Mouse (Mus musculus) CH12.LX (cell line): Measurements from ENCODE around the gene Zfp385c. TPM values are rescaled to one million over a fixed set of nuclear protein-coding genes. Genes with fewer than 3 reads are reported as not detected.

Source experiments
- DNase-seq: peaks from one replicate; pipeline ENCODE4 v3.0.0-alpha.2; 2013; ENCODE audit errors: extremely low read depth
- H3K27ac ChIP-seq: 2 replicates; pipeline ENCODE4 v1.5.1; 2012; ENCODE audit warnings: low read depth, mild to moderate bottlenecking, control low read depth, moderate library complexity; ENCODE audit not compliant: insufficient read depth
- H3K27me3 ChIP-seq: replicated peaks from 2 replicates; pipeline ENCODE3; 2012; ENCODE audit warnings: inconsistent platforms
- H3K36me3 ChIP-seq, 2 experiments: replicated peaks in 1 of 2; 2 replicates each; pipeline versions ENCODE3 to v1.6.1; 2012; ENCODE audit warnings: inconsistent platforms in 1 of 2, low read length in 1 of 2, mild to moderate bottlenecking in 1 of 2, mixed read lengths in 1 of 2, moderate library complexity in 1 of 2; ENCODE audit not compliant: control insufficient read depth in 1 of 2, insufficient read depth in 1 of 2
- H3K4me1 ChIP-seq, 2 experiments: 2 replicates each; pipeline ENCODE4 v1.6.1; 2012; ENCODE audit warnings: inconsistent platforms in 1 of 2, moderate library complexity in 1 of 2; ENCODE audit not compliant: insufficient read depth in 2 of 2, control insufficient read depth in 1 of 2
- H3K4me2 ChIP-seq: 2 replicates; pipeline ENCODE4 v1.6.1; 2012; ENCODE audit warnings: low read depth, mild to moderate bottlenecking, control low read depth; ENCODE audit not compliant: poor library complexity, insufficient read depth, severe bottlenecking
- H3K4me3 ChIP-seq, 3 experiments: fragments of 150-350 bp in 1 of 3; sonication (generic) in 1 of 3; replicated peaks in 1 of 3; 2 replicates each; pipeline versions ENCODE3 to v1.5.1; 2011 to 2012; ENCODE audit warnings: low read depth in 2 of 3, low read length in 2 of 3, mild to moderate bottlenecking in 2 of 3, moderate library complexity in 2 of 3, control low read depth in 1 of 3, improper control_type of control experiment in 1 of 3, inconsistent platforms in 1 of 3, mixed read lengths in 1 of 3; ENCODE audit not compliant: poor library complexity in 1 of 3
- H3K79me2 ChIP-seq: replicated peaks from 2 replicates; pipeline ENCODE4 v1.6.1; 2012; ENCODE audit warnings: mild to moderate bottlenecking, moderate library complexity; ENCODE audit not compliant: control insufficient read depth, poor library complexity, insufficient read depth, severe bottlenecking; ENCODE audit errors: extremely low read depth
- H3K9ac ChIP-seq: 2 replicates; pipeline ENCODE4 v1.6.1; 2012; ENCODE audit warnings: low read depth, mild to moderate bottlenecking, control low read depth, moderate library complexity; ENCODE audit not compliant: insufficient read depth
- H3K9me3 ChIP-seq: replicated peaks from 2 replicates; pipeline ENCODE3; 2012; ENCODE audit warnings: low read length, inconsistent platforms, mixed read lengths
- BHLHE40 ChIP-seq: IDR thresholded peaks from 2 replicates; pipeline ENCODE4 v1.6.1; 2011; ENCODE audit warnings: mild to moderate bottlenecking, low read depth, low read length, improper control_type of control experiment
- CHD2 ChIP-seq: IDR thresholded peaks from 2 replicates; pipeline ENCODE4 v1.6.1; 2011; ENCODE audit warnings: low read length, improper control_type of control experiment
- CTCF ChIP-seq, 2 experiments: IDR thresholded peaks in 1 of 2; conservative IDR thresholded peaks in 1 of 2; 2 replicates each; pipeline ENCODE4 v1.5.1; 2011 to 2012; ENCODE audit warnings: low read depth in 2 of 2, low read length in 2 of 2, improper control_type of control experiment in 1 of 2, inconsistent platforms in 1 of 2, mild to moderate bottlenecking in 1 of 2, moderate library complexity in 1 of 2
- E2F4 ChIP-seq: IDR thresholded peaks from 2 replicates; pipeline ENCODE4 v1.6.1; 2011; ENCODE audit warnings: low read depth, low read length, improper control_type of control experiment; ENCODE audit not compliant: insufficient replicate concordance
- ELF1 ChIP-seq: IDR thresholded peaks from 2 replicates; pipeline ENCODE4 v1.6.1; 2014; ENCODE audit warnings: low read depth, mild to moderate bottlenecking, inconsistent platforms, low read length, improper control_type of control experiment
- ETS1 ChIP-seq: conservative IDR thresholded peaks from 2 replicates; pipeline ENCODE4 v1.6.1; 2012; ENCODE audit warnings: low read depth, mild to moderate bottlenecking, inconsistent platforms, low read length, improper control_type of control experiment, moderate library complexity
- GABPA ChIP-seq: IDR thresholded peaks from 2 replicates; pipeline ENCODE4 v1.6.1; 2012; ENCODE audit warnings: low read depth, low read length, improper control_type of control experiment, inconsistent platforms; ENCODE audit not compliant: insufficient replicate concordance
- HCFC1 ChIP-seq: IDR thresholded peaks from 2 replicates; pipeline ENCODE4 v1.6.1; 2012; ENCODE audit warnings: low read depth, mild to moderate bottlenecking, inconsistent platforms, low read length, improper control_type of control experiment
- JUN ChIP-seq: IDR thresholded peaks from 2 replicates; pipeline ENCODE4 v1.6.1; 2011; ENCODE audit warnings: low read depth, mild to moderate bottlenecking, low read length, improper control_type of control experiment, moderate library complexity; ENCODE audit not compliant: insufficient read depth
- JUND ChIP-seq: conservative IDR thresholded peaks from 2 replicates; pipeline ENCODE4 v1.6.1; 2011; ENCODE audit warnings: low read depth, low read length, improper control_type of control experiment
- KAT2A ChIP-seq: IDR thresholded peaks from 2 replicates; pipeline ENCODE4 v1.6.1; 2012; ENCODE audit warnings: low read length, improper control_type of control experiment, inconsistent platforms; ENCODE audit not compliant: insufficient replicate concordance
- MAFK ChIP-seq: IDR thresholded peaks from 2 replicates; pipeline ENCODE4 v1.6.1; 2011; ENCODE audit warnings: low read length, improper control_type of control experiment; ENCODE audit not compliant: insufficient replicate concordance
- MAX ChIP-seq: IDR thresholded peaks from 2 replicates; pipeline ENCODE4 v1.6.1; 2011; ENCODE audit warnings: low read length, improper control_type of control experiment
- MAZ ChIP-seq: IDR thresholded peaks from 2 replicates; pipeline ENCODE4 v1.6.1; 2012; ENCODE audit warnings: low read depth, mild to moderate bottlenecking, inconsistent platforms, low read length, improper control_type of control experiment, moderate library complexity
- MYC ChIP-seq: IDR thresholded peaks from 2 replicates; pipeline ENCODE4 v1.6.1; 2011; ENCODE audit warnings: low read depth, mild to moderate bottlenecking, improper control_type of control experiment, low read length
- NELFE ChIP-seq: IDR thresholded peaks from 2 replicates; pipeline ENCODE4 v1.6.1; 2011; ENCODE audit warnings: low read depth, low read length, improper control_type of control experiment
- NRF1 ChIP-seq: IDR thresholded peaks from 2 replicates; pipeline ENCODE4 v1.6.1; 2014; ENCODE audit warnings: low read depth, mild to moderate bottlenecking, inconsistent platforms, low read length, improper control_type of control experiment, moderate library complexity
- PAX5 ChIP-seq: IDR thresholded peaks from 2 replicates; pipeline ENCODE4 v1.6.1; 2012; ENCODE audit warnings: low read length, inconsistent platforms, mixed read lengths
- POLR2A ChIP-seq: IDR thresholded peaks from 2 replicates; pipeline ENCODE4 v1.6.1; 2011; ENCODE audit warnings: low read depth, mild to moderate bottlenecking, improper control_type of control experiment, low read length
- POLR2AphosphoS2 ChIP-seq: IDR thresholded peaks from 2 replicates; pipeline ENCODE4 v1.6.1; 2011; ENCODE audit warnings: low read depth, low read length, improper control_type of control experiment
- RAD21 ChIP-seq: IDR thresholded peaks from 2 replicates; pipeline ENCODE4 v1.6.1; 2011; ENCODE audit warnings: low read depth, mild to moderate bottlenecking, low read length, improper control_type of control experiment, moderate library complexity
- SIN3A ChIP-seq: IDR thresholded peaks from 2 replicates; pipeline ENCODE4 v1.6.1; 2012; ENCODE audit warnings: low read length, improper control_type of control experiment, inconsistent platforms
- TBP ChIP-seq: conservative IDR thresholded peaks from 2 replicates; pipeline ENCODE4 v1.6.1; 2011; ENCODE audit warnings: low read depth, low read length, improper control_type of control experiment
- TCF12 ChIP-seq: IDR thresholded peaks from 2 replicates; pipeline ENCODE4 v1.6.1; 2014; ENCODE audit warnings: low read depth, mild to moderate bottlenecking, inconsistent platforms, low read length, improper control_type of control experiment
- UBTF ChIP-seq: IDR thresholded peaks from 2 replicates; pipeline ENCODE4 v1.6.1; 2012; ENCODE audit warnings: low read depth, mild to moderate bottlenecking, inconsistent platforms, low read length, improper control_type of control experiment, moderate library complexity
- USF1 ChIP-seq: IDR thresholded peaks from 2 replicates; pipeline ENCODE4 v1.6.1; 2014; ENCODE audit warnings: low read depth, mild to moderate bottlenecking, inconsistent platforms, low read length, improper control_type of control experiment
- USF2 ChIP-seq: conservative IDR thresholded peaks from 2 replicates; pipeline ENCODE4 v1.6.1; 2011; ENCODE audit warnings: low read depth, low read length, improper control_type of control experiment
- ZKSCAN1 ChIP-seq: IDR thresholded peaks from 2 replicates; pipeline ENCODE4 v1.6.1; 2012; ENCODE audit warnings: low read depth, inconsistent platforms, low read length, improper control_type of control experiment, borderline replicate concordance
- ZMIZ1 ChIP-seq: IDR thresholded peaks from 2 replicates; pipeline ENCODE4 v1.6.1; 2012; ENCODE audit warnings: low read depth, mild to moderate bottlenecking, inconsistent platforms, low read length, improper control_type of control experiment
- dilution Hi-C: fragments of 300-500 bp; cut with MboI; formaldehyde crosslinking; loops from 2 replicates; pipeline ENCODE4 v1.14.3; 2020; ENCODE audit warnings: low sequenced_read_pairs; ENCODE audit not compliant: extremely low pct_unique_long_range_greater_than_20kb, extremely low pct_ligation_motif_present
- in situ Hi-C: fragments of 300-500 bp; cut with MboI; formaldehyde crosslinking; loops from 3 replicates; pipeline ENCODE4 v1.14.3; 2019; ENCODE audit warnings: low sequenced_read_pairs, low pct_ligation_motif_present, low pct_unique_long_range_greater_than_20kb, mixed read lengths
- polyA plus RNA-seq: library from polyadenylated mRNA; unstranded; fragments of >175 nt; gene quantifications from 2 replicates; pipeline ENCODE4 v1.2.1, GENCODE M21; 2012; ENCODE audit warnings: low read depth; ENCODE audit not compliant: insufficient read length
- total RNA-seq, 2 experiments: library from RNA; depleted of rRNA; stranded (reverse); fragments of 300-350 nt in 1 of 2; fragments of >200 nt in 1 of 2; gene quantifications; 2 replicates each; pipeline ENCODE4 v1.2.3; 2012 to 2014

The Zfp385c gene
- total and polyA plus RNA-seq, 3 experiments = 0.08 to 0.14 TPM; not detected in 1

- dilution Hi-C loops (no loop called here), in situ Hi-C loops (no loop called here)
- H3K4me1 ChIP-seq = peaks cover 8 to 66% of the 10 kb centered on the region in 2 experiments
- H3K9ac ChIP-seq = peak within 1 kb of the TSS; percentile 97
- H3K9me3 ChIP-seq = no peaks in the 10 kb centered on the region
- H3K27ac ChIP-seq = peak within 1 kb of the TSS; percentile 87
- H3K36me3 ChIP-seq = peaks cover 7 to 35% of the 10 kb centered on the region in 2 experiments
- peak within 1 kb of the TSS; percentile 83 to 91 (median 84) for H3K4me3 ChIP-seq
- TF ChIP-seq TCF12 (no peak), CHD2 (peak; percentile 95), USF2 (no peak), ETS1 (no peak), MAZ (peak; percentile 72), KAT2A (0 out of 2 replicates have a peak, but pooled peaks have one; percentile 8), POLR2AphosphoS2 (no peak), RAD21 (no peak), ELF1 (peak; percentile 60; the same call in 1 of the 2 replicates), ZKSCAN1 (no peak), POLR2A (peak; percentile 47; the same call in 1 of the 2 replicates), MYC (peak; percentile 73), JUN (no peak), SIN3A (peak; percentile 94; the same call in 1 of the 2 replicates), HCFC1 (peak; percentile 53; the same call in 1 of the 2 replicates), BHLHE40 (peak; percentile 59), TBP (0 out of 2 replicates have a peak, but pooled peaks have one; percentile 53)
- DNase-seq = peak; percentile 93
- H3K79me2 ChIP-seq = peaks cover 55% of the 10 kb centered on the region
- peak within 1 kb of the TSS; percentile 97 for H3K4me2 ChIP-seq
- H3K27me3 ChIP-seq = no peaks in the 10 kb centered on the region
Measured at GRCm38 (mm10) chr11:100618761-100619484, 73.3 kb downstream of the Zfp385c start, which contains the start of gene Nkiras2. Gene Nkiras2 (plus strand): TSS chr11:100619244.

- dilution Hi-C loops = no loop called here
- Histone ChIP-seq H3K9ac (peak overlapping the region; percentile 97), H3K4me3 (peak overlapping the region in 2 of 3 experiments; percentile 84 to 91), H3K27me3 (no peaks in the 10 kb centered on the region)
- TF ChIP-seq USF1 (no peak), E2F4 (no peak), ZMIZ1 (no peak), PAX5 (no peak), NELFE (no peak), MAZ (no peak), ZKSCAN1 (no peak), MAX (no peak), POLR2AphosphoS2 (no peak), RAD21 (no peak), MAFK (no peak), USF2 (no peak), POLR2A (no peak), NRF1 (no peak), ETS1 (no peak), GABPA (no peak), CTCF (conservative IDR thresholded peaks at IDR 0.05 in 1 of 2, IDR thresholded peaks at IDR 0.05 in 1 of 2; ENCODE audit: low read depth in 2 of 2, low read length in 2 of 2) (no peak), UBTF (no peak), JUND (no peak)
- TF ChIP-seq, all 38 proteins: peak for 0
- H3K4me1 ChIP-seq = peaks cover 11 to 75% of the 10 kb centered on the region in 2 experiments
- in situ Hi-C loops = no loop called here
- H3K36me3 ChIP-seq = peaks cover 7 to 43% of the 10 kb centered on the region in 2 experiments
- no peak for DNase-seq
- peak overlapping the region; percentile 97 for H3K4me2 ChIP-seq
- H3K79me2 ChIP-seq = peaks cover 67% of the 10 kb centered on the region
- H3K9me3 ChIP-seq = no peaks in the 10 kb centered on the region
- no peak overlapping the region for H3K27ac ChIP-seq
Measured at GRCm38 (mm10) chr11:100617480-100617879, 74.8 kb downstream of the Zfp385c start.
